Mouse (Mus musculus): ENCODE results near the gene Scamp3.
"Not testable (repeated sequence)": the region's sequence is repeated elsewhere in the genome, so short reads cannot be mapped to it uniquely, and the experiment has no call there.

Gene Scamp3

DNA sequence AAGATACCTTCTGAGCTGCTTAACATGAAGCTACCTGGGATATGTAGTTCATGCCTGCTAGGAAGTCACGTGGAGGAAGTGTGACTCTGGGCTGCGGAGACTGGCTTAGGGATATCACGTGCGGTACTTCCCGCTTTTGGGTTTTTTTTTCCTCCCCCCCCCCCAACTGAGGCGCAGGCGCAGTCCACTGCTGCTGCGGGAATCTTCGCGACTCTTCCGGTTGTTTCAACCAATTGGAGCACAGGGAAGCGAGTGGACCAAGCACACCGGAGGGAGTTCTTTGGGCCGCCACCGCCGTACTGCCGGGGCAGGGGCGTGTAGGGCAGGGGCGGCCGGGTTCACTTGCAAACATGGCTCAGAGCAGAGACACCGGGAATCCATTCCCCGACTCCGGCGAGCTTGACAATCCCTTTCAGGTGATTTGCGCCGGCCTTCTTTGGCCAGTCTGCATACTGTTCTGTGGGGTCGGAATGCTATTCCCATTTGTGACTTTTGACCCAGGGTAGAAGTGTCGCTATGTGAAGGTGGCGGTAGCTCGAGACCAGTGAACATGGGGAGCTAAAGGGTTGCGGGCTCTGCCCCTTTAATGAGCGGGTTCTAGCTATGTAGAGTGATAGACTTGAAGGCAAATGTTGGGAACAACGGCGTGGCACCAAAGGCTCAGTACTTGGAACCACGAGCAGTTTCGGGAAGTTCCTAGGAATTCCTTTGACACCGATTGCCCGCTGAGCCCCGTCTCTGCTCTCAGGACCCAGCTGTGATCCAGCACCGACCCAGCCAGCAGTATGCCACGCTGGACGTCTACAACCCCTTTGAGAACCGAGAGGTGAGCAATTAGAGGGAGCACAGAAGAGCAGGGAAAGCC, at the start of gene Scamp3:
Gene Scamp3, plus strand, starts transcription at position 232 of the 865 bp plus-strand sequence.
- DNase-seq (ENCODE audit: extremely low read depth, low read depth), result peak; percentile 99

DNA sequence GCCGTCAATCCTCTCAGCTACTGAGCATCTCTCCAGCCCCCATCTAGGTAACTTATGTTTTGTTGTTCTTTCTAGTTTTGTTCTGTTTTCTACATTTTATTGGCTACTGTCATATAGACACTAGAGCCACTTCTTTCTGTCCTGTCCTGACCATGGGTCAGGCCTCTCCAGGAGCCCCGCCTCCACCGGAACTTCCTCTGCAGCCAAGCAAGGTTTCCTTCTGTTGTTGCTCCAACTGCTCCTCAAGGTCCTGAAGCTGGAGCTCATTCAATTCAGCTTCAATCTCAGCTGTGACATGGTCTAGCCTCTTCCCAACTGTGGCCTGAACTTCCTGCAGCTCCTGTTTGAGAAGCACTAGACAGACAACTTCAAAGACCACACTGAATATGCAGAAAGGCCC, 47.4 kb upstream of the Scamp3 start:
- DNase-seq (ENCODE audit: extremely low read depth, low read depth), result no peak

DNA sequence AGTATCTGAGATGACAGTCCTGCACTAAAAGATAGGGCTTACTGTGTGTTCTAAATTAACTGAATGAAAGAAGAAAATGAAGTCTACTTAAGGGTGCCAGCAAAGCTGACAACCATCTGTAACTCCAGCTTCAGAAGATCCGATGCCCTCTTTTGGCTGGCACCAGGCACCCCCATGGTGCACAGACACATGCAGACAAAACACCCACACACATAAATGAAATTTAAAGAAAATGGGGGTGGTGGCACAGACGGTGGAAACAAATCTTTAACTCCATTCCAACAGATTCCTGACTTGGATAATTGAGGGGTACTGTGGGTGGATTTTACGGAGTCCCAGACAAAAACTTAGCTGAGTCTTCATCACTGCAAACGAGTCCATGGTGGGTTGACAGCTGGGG, 45.5 kb upstream of the Scamp3 start:
- no peak for DNase-seq (ENCODE audit: extremely low read depth, low read depth)

- peak; percentile 96 for DNase-seq (ENCODE audit: extremely low read depth, low read depth)
Observed at GRCm38 (mm10) chr3:89132285-89133062, 44.8 kb upstream of the Scamp3 start.

DNA sequence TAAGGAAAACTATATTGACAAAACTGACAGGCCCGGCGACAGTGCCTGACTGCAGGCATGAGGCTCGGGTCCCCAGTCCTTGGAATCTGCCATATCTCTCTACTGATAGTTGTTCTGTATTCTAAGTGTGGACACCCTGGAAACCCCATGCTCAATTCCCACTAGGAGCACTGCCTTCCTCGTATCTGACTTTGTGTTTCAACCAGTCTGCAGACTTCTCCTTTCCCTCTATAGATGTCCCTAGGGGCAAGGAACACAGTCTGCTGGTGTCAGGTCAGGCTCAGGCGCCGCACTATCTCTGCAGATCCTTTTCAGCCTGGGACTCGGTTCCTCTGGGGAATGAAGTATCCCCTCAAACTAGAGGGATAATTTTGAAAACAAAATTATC, 44.2 kb upstream of the Scamp3 start:
- DNase-seq (ENCODE audit: extremely low read depth, low read depth), result peak; percentile 52

DNA sequence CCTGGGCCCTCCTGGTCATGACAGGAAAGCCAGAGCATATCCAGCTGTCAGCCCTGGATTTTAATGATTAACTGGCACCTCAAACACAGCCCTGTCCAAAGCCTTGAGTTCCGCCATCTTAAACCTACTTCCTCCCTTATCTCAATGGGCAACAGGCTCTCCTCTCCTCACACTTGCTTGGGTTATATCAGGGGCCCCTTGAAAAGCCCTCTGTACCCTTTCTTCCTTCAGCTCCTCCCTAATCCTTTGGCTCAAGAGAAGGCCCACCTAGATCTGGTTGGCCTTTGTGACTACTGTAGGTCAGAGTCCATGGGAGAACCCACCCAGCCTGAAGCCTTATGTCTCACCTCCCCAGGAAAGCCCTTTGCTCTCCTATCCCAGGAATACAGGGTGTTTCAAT, 43.5 kb upstream of the Scamp3 start:
- peak; percentile 41 for DNase-seq (ENCODE audit: extremely low read depth, low read depth)

DNA sequence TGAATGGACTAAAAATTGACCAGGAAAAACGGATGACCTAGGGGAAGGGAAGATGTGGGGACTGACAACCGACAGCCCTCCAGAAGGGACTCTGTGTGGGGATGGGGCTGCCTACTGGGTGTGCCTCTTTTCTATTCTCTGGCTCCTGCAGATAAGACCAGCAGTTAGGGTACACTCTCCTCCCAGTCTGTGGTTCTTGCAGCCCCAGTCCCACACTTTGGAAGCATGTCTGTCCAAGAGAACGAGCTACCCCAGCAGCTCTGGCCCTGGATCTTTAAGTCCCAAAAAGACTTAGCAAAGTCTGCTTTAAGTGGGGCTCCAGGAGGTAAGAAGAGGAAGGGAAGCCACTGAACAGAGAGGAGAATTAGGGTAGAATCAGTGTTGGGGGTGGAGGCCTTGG, 41.3 kb upstream of the Scamp3 start, which contains the start of gene Pklr:
Gene Pklr, plus strand, starts transcription at position 185 of the 400 bp plus-strand sequence.
- DNase-seq (ENCODE audit: extremely low read depth, low read depth), result peak; percentile 84

- DNase-seq (ENCODE audit: extremely low read depth, low read depth), result peak; percentile 54
Observed at GRCm38 (mm10) chr3:89136365-89136764, 40.9 kb upstream of the Scamp3 start.

GRCm38 (mm10) chr3:89144821-89145220, 32.5 kb upstream of the Scamp3 start:
- DNase-seq (ENCODE audit: extremely low read depth, low read depth), result no peak

DNA sequence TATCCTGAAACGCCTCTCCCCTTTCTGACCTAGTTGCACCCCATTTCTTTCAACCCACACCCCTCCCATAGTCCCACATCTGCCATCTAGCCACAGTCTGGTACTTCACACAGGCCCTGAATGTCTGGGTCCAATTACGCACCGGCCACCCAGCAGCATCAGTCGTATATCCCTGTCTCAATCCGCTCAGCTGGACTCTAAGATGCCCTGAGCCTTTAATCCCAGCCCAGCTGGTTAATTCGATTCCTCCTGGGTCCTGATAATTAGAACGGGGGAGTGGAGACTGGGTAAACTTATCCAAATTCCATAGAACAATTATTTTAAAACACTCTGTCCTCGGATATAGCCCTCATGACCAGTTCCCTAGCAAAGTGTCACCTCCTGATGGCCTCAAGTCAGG, 31.7 kb upstream of the Scamp3 start:
- no peak for DNase-seq (ENCODE audit: extremely low read depth, low read depth)

DNA sequence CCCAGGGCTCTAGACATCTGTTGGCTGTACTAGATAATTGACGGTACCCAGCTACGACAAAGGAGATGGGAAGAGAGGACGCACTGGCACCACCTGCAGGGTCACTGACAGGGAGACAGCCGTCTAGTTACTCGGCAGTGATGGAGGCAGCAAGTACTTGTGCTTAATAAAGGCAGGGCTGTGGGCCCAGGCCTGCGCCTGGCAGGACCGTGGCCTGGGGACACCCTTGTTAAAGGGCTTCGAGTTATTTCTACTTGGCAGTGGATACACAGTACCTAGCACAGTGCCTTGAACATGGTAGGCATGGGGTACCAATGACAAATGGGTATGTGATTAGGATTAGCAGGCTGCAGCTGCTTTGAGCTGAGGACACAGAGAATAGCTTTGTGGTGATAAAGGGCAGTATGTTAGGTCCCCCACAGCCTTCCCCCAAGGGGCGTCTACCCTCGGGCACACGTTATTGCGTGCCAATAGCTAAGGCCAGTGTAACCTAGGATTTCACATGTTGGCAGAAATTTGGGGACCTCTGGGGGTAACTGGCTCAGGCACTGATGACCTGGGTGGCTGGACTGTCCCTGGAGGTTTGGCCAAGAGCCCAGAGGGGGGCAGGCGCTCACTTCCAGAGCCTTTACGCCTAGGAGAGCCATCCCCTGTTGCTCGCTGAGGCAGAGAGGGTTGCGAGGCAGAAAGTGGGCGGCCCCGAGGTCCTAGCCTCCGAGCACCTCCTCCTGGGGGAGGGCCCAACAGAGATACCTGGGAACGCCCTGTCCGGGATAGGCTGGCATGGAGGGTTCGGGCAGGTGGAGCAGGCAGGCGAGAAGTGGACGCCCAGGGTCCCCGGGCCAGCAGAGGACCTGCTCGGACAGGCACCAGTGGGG, 29.9 kb upstream of the Scamp3 start:
- no peak for DNase-seq (ENCODE audit: extremely low read depth, low read depth)

- DNase-seq (ENCODE audit: extremely low read depth, low read depth), result no peak
Observed at GRCm38 (mm10) chr3:89147979-89148311, 29.3 kb upstream of the Scamp3 start.

DNA sequence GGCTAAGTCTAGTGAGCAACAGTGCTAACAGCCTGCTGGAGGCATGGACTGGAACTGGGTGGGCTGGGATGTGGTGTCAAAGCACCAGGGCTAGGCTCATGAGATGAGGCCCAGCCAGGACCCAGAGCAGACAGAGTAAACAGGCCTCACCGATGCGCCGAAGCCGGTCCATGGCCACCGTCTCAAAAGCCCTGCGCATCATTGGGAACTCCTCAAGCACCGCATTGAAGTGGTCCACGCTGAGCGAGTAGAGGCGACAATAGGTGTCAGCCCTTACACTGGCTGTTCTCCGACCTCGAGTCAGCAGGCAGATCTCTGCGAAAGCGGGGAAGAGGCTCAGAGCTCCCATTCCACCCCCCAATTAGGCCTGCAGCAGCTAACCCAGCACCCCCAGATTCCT, 28.7 kb upstream of the Scamp3 start:
- no peak for DNase-seq (ENCODE audit: extremely low read depth, low read depth)

DNA sequence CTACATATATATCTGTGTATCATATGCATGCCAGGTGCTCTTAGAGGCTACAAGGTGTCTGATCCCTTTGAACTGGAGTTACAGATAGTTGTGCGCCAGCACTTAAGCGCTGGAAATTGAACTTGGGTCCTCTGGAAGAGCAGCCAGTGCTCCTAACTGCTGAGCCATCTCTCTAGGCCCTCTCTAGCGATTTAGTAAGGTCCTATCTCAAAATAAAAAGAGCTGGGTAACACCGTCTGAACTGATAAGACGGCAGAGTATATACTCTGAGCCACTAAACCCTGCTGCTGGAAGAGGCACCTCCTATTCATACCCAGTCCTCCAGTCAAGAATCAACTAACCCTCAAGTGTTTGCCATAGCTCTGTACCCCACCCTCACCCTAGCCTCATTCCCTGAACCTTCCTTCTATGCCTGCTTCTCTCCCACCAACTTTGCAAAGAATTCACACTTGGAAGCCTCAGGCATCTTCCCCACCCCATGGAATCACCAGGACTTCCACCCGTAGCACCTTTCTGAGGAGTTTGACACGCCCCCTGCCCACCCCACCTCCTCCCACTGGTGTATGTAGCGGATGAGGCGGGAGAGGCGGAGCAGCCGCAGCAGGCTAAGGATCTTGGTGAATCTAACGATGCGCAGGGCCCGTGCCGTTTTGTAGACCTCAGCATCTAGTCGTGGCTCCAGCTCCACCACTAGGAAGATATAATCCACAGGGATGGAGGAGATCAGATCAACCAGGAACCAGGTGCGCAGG, 25.0 kb upstream of the Scamp3 start:
- no peak for DNase-seq (ENCODE audit: extremely low read depth, low read depth)

GRCm38 (mm10) chr3:89156951-89157350, 20.3 kb upstream of the Scamp3 start:
- no peak for DNase-seq (ENCODE audit: extremely low read depth, low read depth)

DNA sequence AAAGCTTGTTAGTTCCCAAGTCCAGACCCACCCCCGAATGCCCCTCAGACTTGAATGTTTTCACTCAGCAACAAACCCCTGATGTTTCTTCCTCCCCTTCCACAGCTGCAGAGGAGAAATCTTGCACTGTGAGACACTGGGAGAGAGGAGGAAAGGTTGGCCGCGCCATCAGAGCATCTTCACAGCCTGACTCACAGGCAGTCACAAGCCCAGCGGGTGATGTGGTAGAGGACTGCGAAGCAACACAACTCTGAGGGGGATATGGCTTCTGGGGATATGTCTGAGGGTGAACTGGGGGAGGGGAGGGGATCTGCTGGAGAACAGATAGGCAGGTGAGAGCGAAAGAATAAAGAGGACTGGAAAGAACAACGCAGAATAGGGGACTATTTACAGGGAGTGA, 18.6 kb upstream of the Scamp3 start:
- no peak for DNase-seq (ENCODE audit: extremely low read depth, low read depth)

DNA sequence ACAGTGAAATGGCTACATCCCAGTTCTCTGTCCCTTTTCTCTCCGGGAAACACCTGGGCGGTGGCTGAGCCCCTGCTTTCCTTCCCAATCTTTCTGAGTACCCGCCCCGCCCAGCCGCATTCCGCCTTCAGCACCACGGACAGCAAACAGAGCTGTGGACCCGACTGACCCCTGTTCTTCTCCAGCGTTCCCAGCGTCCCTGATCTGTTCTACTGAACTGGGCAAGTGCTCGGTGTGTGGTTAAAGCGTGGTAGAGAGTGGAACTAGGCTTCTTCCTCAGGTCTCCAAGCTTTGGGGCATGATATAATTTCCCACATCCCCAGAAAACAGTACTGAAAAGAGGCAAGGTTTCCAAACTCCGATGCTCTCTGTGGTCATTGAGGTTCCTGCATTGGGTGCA, 18.1 kb upstream of the Scamp3 start:
- DNase-seq (ENCODE audit: extremely low read depth, low read depth), result peak; percentile 42

DNA sequence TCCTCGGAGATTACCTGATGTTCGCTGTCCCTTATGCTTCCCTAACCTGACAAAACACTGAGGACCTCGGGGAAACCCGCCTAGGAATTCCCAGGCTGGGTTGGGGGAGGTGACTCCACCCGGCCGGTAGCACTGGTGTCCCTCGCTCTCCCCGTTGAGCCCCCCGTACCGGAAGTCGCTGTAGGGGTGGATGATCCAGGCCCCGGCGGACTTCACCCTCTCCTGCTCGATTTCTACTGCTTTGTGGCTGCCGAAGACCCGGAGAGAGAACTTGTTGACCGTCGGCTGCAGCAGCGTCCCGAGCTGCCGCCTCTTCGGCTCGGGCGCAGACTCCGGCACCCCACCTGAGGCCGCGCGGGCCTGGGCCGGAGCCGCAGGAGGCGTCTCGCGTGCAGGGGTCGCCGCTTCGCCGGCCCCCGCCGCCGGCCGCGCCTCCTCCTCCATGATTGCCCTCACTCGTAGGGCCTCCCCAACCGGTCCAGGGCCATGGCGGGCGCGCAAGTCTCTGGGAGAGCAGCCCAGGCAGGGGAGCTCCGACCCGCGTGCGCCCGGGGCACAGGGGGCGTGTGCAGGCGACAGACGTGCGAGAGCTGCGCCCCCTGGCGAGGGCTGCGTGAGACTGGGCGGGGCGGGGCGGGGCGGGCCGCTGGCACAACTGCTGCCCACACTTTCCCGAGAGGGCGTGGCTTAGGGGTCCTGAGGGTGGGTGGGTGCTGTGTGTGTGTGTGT, 17.5 kb upstream of the Scamp3 start, which contains the start of gene Hcn3:
Gene Hcn3, minus strand, starts transcription at position 581 of the 729 bp plus-strand sequence.
- peak; percentile 43 for DNase-seq (ENCODE audit: extremely low read depth, low read depth)

DNA sequence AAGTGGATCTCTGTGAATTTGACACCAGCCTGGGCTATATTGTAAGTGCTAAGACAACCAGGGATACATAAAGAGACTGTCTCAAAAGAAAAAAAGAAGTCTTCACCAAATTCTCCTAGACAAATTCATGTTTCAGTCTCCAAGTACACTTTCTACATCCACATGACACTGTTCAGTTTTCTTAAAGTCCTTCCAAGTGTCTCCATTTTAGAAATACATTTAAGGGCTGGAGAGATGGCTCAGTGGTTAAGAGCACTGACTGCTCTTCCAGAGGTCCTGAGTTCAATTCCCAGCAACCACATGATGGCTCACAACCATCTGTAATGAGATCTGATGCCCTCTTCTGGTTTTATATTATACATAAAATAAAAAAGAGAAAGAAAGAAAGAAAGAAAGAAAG, 16.1 kb upstream of the Scamp3 start:
- not testable (repeated sequence) for DNase-seq (ENCODE audit: extremely low read depth, low read depth)

DNA sequence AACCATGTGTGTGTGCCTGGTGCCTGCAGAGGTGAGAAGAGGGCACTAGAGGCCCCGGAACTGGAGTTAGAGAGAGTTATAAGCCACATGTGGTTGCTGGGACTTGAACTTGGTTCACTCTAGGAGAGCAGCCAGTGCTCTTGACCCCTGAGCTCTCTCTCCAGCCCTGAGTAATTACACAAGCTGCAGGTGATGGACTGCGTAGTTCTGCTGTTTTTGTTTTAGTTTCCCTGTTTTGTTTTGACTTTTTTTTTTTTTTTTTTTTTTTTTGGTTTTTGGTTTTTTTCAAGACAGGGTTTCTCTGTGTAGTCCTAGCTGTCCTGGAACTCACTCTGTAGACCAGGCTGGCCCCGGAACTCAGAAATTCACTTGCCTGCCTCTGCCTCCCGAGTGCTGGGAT, 15.5 kb upstream of the Scamp3 start:
- no peak for DNase-seq (ENCODE audit: extremely low read depth, low read depth)

All from MEL-GATA-1-ER (cell line).